Mouse (Mus musculus): ENCODE data around the gene Hykk.
A peak's percentile ranks its signal among the peaks of the same experiment; 100 is the strongest.

The Hykk gene

GRCm38 (mm10) chr9:54981291-54982191, 64.5 kb downstream of the Hykk start:
- DNase-seq (ENCODE audit: low read depth), result peak; percentile 31

- DNase-seq (ENCODE audit: low read depth), result no peak
These were observed 65.3 kb downstream of the Hykk start for GRCm38 (mm10) chr9:54982401-54982800.

GRCm38 (mm10) chr9:54990362-54990761, 73.3 kb downstream of the Hykk start:
- DNase-seq (ENCODE audit: low read depth), result no peak

GRCm38 (mm10) chr9:54994381-54994780, 77.3 kb downstream of the Hykk start:
- DNase-seq (ENCODE audit: low read depth), result no peak

GRCm38 (mm10) chr9:54995645-54996044, 78.6 kb downstream of the Hykk start:
- DNase-seq (ENCODE audit: low read depth), result no peak

Data from naive thymus-derived CD4-positive, alpha-beta T cell, adult 2 months (primary cell).